In genomic region chr6:59713004-59713403, GRCm38 (mm10) we compare ENCODE assay signal across 16 mouse cellular contexts.
"Had no signal": no experiment of that assay in that cellular context is flagged by ENCODE, and none has a peak within 500 bp of the region (broad histone marks: within the 10 kb centered on the region; RNA-seq: fewer than 3 reads in every experiment).

No protein-coding gene starts in this region.

- H3K27me3 ChIP-seq: neural tube, embryonic 13.5 days; neural tube, embryonic 15.5 days; stomach, embryonic 15.5 days had no signal

- H3K4me1 ChIP-seq: neural tube, embryonic 13.5 days; neural tube, embryonic 15.5 days; stomach, embryonic 15.5 days had no signal

- H3K4me3 ChIP-seq: neural tube, embryonic 13.5 days; neural tube, embryonic 15.5 days; stomach, embryonic 15.5 days had no signal

- H3K9me3 ChIP-seq: neural tube, embryonic 13.5 days; neural tube, embryonic 15.5 days; stomach, embryonic 15.5 days had no signal

- DNase-seq: retina, postnatal 1 day; right cerebral cortex, adult 18-20 months; right cerebral cortex, postnatal 14 days; right cerebral cortex, postnatal 25 days; right cerebral cortex, postnatal 4 days; spleen, adult 18-20 months; thymus, adult 18-20 months; thymus, adult 2 months; thymus, postnatal 14 days; thymus, postnatal 25 days; thymus, postnatal 36 days; thymus, postnatal 4 days had no signal

- H3K4me2 ChIP-seq: neural tube, embryonic 13.5 days; neural tube, embryonic 15.5 days; stomach, embryonic 15.5 days had no signal

- H3K36me3 ChIP-seq: neural tube, embryonic 13.5 days; neural tube, embryonic 15.5 days; stomach, embryonic 15.5 days had no signal

- H3K9ac ChIP-seq: neural tube, embryonic 13.5 days; neural tube, embryonic 15.5 days; stomach, embryonic 15.5 days had no signal

- H3K27ac ChIP-seq: neural tube, embryonic 13.5 days; neural tube, embryonic 15.5 days; stomach, embryonic 15.5 days; stomach, postnatal 0 days had no signal
